Mouse (Mus musculus) fat pad, adult 2 months (tissue): ENCODE results near the gene Gm14406.
"Not testable (repeated sequence)": the region's sequence is repeated elsewhere in the genome, so short reads cannot be mapped to it uniquely, and the experiment has no call there.

Source experiments
- DNase-seq: peaks from one replicate; pipeline ENCODE4 v3.0.0-alpha.2; 2011; ENCODE audit warnings: low read depth, low spot score; ENCODE audit errors: extremely low read depth

The Gm14406 gene

GRCm38 (mm10) chr2:177577998-177578397, at the start of gene Gm14406:
Gene Gm14406, minus strand, starts transcription at chr2:177578210.
- DNase-seq = not testable (repeated sequence)

GRCm38 (mm10) chr2:177575141-177575540, 2.9 kb downstream of the Gm14406 start:
- DNase-seq = not testable (repeated sequence)

GRCm38 (mm10) chr2:177559365-177559764, 18.6 kb downstream of the Gm14406 start:
- not testable (repeated sequence) for DNase-seq

- DNase-seq = not testable (repeated sequence)
Observed at GRCm38 (mm10) chr2:177555261-177555660, 22.7 kb downstream of the Gm14406 start.

- not testable (repeated sequence) for DNase-seq
Observed at GRCm38 (mm10) chr2:177537717-177538116, 40.3 kb downstream of the Gm14406 start.

GRCm38 (mm10) chr2:177537141-177537540, 40.9 kb downstream of the Gm14406 start:
- DNase-seq = not testable (repeated sequence)

- no peak for DNase-seq
Observed at GRCm38 (mm10) chr2:177535876-177536275, 42.1 kb downstream of the Gm14406 start.

- not testable (repeated sequence) for DNase-seq
Observed at GRCm38 (mm10) chr2:177524171-177524570, 53.8 kb downstream of the Gm14406 start.

GRCm38 (mm10) chr2:177523674-177524073, 54.3 kb downstream of the Gm14406 start:
- not testable (repeated sequence) for DNase-seq

GRCm38 (mm10) chr2:177523061-177523460, 54.9 kb downstream of the Gm14406 start:
- DNase-seq = no peak

GRCm38 (mm10) chr2:177520035-177520434, 58.0 kb downstream of the Gm14406 start:
- no peak for DNase-seq
